Mouse (Mus musculus) limb, embryonic 12.5 days (tissue): ENCODE results near the gene Nedd9. TPM values are rescaled to one million over a fixed set of nuclear protein-coding genes. Genes with fewer than 3 reads are reported as not detected.

Experiments
- ATAC-seq: fragments of 200-750 bp; cut with Nextera tagmentation; 2 replicates; pipeline ENCODE4 v1.8.0; 2017; ENCODE audit warnings: low read depth, moderate TSS enrichment; ENCODE audit not compliant: insufficient number of reproducible peaks, insufficient read depth, low FRiP score, low TSS enrichment
- H3K27ac ChIP-seq: fragments of 300-500 bp; sonication (generic); 2 replicates; pipeline ENCODE4 v1.5.1; 2016; ENCODE audit warnings: mild to moderate bottlenecking, moderate library complexity
- H3K27me3 ChIP-seq: fragments of 300-500 bp; sonication (generic); 2 replicates; pipeline ENCODE4 v1.6.1; 2016; ENCODE audit warnings: mild to moderate bottlenecking, moderate library complexity
- H3K36me3 ChIP-seq: fragments of 300-500 bp; sonication (generic); 2 replicates; pipeline ENCODE4 v1.6.1; 2016; ENCODE audit warnings: mild to moderate bottlenecking, moderate library complexity
- H3K4me1 ChIP-seq: fragments of 300-500 bp; sonication (generic); replicated peaks from 2 replicates; pipeline ENCODE4 v1.6.1; 2016
- H3K4me2 ChIP-seq: fragments of 300-500 bp; sonication (generic); 2 replicates; pipeline ENCODE4 v1.6.1; 2016; ENCODE audit warnings: mild to moderate bottlenecking, moderate library complexity
- H3K4me3 ChIP-seq: fragments of 300-500 bp; sonication (generic); replicated peaks from 2 replicates; pipeline ENCODE4 v1.5.1; 2016; ENCODE audit warnings: mild to moderate bottlenecking
- H3K9ac ChIP-seq: fragments of 300-500 bp; sonication (generic); replicated peaks from 2 replicates; pipeline ENCODE4 v1.6.1; 2016; ENCODE audit warnings: mild to moderate bottlenecking, moderate library complexity
- H3K9me3 ChIP-seq: fragments of 300-500 bp; sonication (generic); 2 replicates; pipeline ENCODE4 v1.6.1; 2016; ENCODE audit warnings: mild to moderate bottlenecking, moderate library complexity
- WGBS: fragments of 180-500 bp; shearing (Covaris S2); methylation state at CpG from one replicate; pipeline ENCODE4 v1.1.7; 2016; 5-methylcytosine and 5-hydroxymethylcytosine counted together
- polyA plus RNA-seq: library from polyadenylated mRNA; unstranded; fragments of >200 nt; fragmentation: Nextera tagmentation; extraction: Ambion mirVana; gene quantifications from 2 replicates; pipeline ENCODE4 v1.2.1, GENCODE M21; 2016

Gene Nedd9
- polyA plus RNA-seq, 1 experiment from 2014 or later = 13.8 TPM

GRCm38 (mm10) chr13:41339653-41340351 lies 147.4 kb downstream of the Nedd9 start:
- 72% methylated on average over 22 of the region's 22 CpGs for WGBS
- H3K4me2 ChIP-seq = no peak overlapping the region

DNA sequence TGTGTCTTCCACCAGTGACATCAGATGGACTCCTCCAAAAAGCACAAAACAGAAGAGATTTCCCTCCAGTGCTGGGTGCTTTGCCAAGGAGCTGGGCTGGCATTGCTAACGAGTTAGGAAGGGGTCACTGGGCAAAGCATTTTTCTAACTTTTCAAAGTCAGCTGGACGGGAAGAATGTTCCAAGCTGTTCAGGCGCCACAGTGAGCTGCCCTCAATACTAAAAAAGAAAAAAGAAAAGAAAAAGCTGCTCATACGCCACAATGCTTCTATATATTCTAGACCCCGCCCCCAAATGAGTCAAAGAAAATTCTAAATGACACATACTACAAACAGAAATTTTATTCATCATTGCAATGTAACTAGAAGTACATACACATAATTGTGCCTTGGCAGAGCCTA lies 148.0 kb downstream of the Nedd9 start:
- peaks cover 9% of the 10 kb centered on the region for H3K4me1 ChIP-seq
- no peak overlapping the region for H3K4me2 ChIP-seq
- 85% methylated on average over 5 of the region's 5 CpGs for WGBS
- no peak overlapping the region for H3K4me3 ChIP-seq
- peaks cover 10% of the 10 kb centered on the region for H3K36me3 ChIP-seq
- ATAC-seq = no peak
- H3K27ac ChIP-seq = no peak overlapping the region
- no peaks in the 10 kb centered on the region for H3K27me3 ChIP-seq
- H3K9ac ChIP-seq = no peak overlapping the region
- no peaks in the 10 kb centered on the region for H3K9me3 ChIP-seq

More at GRCm38 (mm10) chr13:41339653-41340351, 147.4 kb downstream of the Nedd9 start:
- Histone ChIP-seq H3K36me3 (peaks cover 10% of the 10 kb centered on the region), H3K4me1 (peaks cover 9% of the 10 kb centered on the region), H3K9me3 (no peaks in the 10 kb centered on the region), H3K27me3 (no peaks in the 10 kb centered on the region), H3K9ac (no peak overlapping the region), H3K27ac (peak overlapping the region; percentile 41; the same call in 1 of the 2 replicates), H3K4me3 (no peak overlapping the region)
- ATAC-seq = no peak

DNA sequence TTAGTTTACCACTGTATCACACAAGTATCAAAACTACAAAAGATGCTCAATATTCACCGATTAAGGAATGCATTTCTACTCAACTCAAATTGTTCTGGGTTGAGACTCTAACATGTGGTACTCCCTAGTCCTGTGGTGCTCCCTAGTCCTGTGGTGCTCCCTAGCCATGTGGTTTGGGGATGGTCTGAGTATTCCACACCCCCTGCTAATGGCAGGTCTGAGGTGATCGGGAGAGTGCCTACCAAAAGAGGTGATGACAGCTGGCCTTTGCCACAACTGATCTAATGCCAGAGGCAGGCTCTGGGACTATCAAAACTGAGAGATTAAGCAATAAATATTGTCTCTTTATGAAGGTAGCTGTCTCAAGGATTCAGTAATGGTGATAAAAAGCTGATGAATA lies 149.8 kb downstream of the Nedd9 start:
- no peak overlapping the region for H3K9ac ChIP-seq
- no peak overlapping the region for H3K4me2 ChIP-seq
- H3K4me1 ChIP-seq = peaks cover 5% of the 10 kb centered on the region; the same call in 1 of the 2 replicates
- ATAC-seq = no peak
- H3K27ac ChIP-seq = no peak overlapping the region
- 93% methylated on average over 2 of the region's 2 CpGs for WGBS
- no peaks in the 10 kb centered on the region for H3K9me3 ChIP-seq
- no peaks in the 10 kb centered on the region for H3K27me3 ChIP-seq
- H3K4me3 ChIP-seq = no peak overlapping the region
- peaks cover 10% of the 10 kb centered on the region for H3K36me3 ChIP-seq

- Histone ChIP-seq H3K9me3 (no peaks in the 10 kb centered on the region), H3K4me3 (no peak overlapping the region), H3K9ac (no peak overlapping the region), H3K4me2 (no peak overlapping the region), H3K36me3 (peaks cover 10% of the 10 kb centered on the region), H3K27me3 (no peaks in the 10 kb centered on the region), H3K27ac (no peak overlapping the region), H3K4me1 (peaks cover 5% of the 10 kb centered on the region; the same call in 1 of the 2 replicates)
- ATAC-seq = no peak
- 71% methylated on average over 6 of the region's 6 CpGs for WGBS
These were observed 150.9 kb downstream of the Nedd9 start for GRCm38 (mm10) chr13:41336260-41336659.

DNA sequence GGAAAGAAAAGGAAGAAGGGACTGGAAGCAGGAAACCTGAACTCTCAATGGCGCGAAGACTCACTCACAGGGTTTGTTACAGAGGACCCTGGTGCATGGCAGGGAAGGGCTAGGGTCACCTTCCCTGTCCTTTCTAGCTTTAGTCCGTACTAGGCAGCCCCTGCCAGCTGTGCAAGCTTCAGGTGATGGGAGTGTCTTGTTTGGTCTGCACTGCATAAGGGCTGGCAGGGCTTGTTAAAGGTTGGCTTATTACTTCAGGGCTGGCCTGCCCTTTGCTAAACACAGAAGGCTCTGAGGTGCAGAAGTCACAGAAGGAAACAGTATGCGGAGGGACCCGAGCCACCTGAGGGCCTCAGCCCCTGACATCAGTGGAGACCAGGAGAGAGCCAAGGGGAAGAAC lies 151.4 kb downstream of the Nedd9 start:
- Histone ChIP-seq H3K36me3 (peaks cover 10% of the 10 kb centered on the region), H3K9ac (no peak overlapping the region), H3K4me3 (no peak overlapping the region), H3K9me3 (no peaks in the 10 kb centered on the region), H3K4me2 (no peak overlapping the region), H3K4me1 (peaks cover 5% of the 10 kb centered on the region), H3K27me3 (no peaks in the 10 kb centered on the region), H3K27ac (no peak overlapping the region)
- WGBS = 80% methylated on average over 5 of the region's 5 CpGs
- ATAC-seq = no peak

GRCm38 (mm10) chr13:41334641-41335000 lies 152.5 kb downstream of the Nedd9 start:
- Histone ChIP-seq H3K4me3 (no peak overlapping the region), H3K4me1 (no peaks in the 10 kb centered on the region; the same call in 1 of the 2 replicates), H3K9me3 (no peaks in the 10 kb centered on the region), H3K27ac (no peak overlapping the region), H3K36me3 (peaks cover 10% of the 10 kb centered on the region), H3K9ac (no peak overlapping the region), H3K27me3 (no peaks in the 10 kb centered on the region), H3K4me2 (no peak overlapping the region)
- ATAC-seq = no peak
- WGBS = 90% methylated on average over 5 of the region's 5 CpGs

DNA sequence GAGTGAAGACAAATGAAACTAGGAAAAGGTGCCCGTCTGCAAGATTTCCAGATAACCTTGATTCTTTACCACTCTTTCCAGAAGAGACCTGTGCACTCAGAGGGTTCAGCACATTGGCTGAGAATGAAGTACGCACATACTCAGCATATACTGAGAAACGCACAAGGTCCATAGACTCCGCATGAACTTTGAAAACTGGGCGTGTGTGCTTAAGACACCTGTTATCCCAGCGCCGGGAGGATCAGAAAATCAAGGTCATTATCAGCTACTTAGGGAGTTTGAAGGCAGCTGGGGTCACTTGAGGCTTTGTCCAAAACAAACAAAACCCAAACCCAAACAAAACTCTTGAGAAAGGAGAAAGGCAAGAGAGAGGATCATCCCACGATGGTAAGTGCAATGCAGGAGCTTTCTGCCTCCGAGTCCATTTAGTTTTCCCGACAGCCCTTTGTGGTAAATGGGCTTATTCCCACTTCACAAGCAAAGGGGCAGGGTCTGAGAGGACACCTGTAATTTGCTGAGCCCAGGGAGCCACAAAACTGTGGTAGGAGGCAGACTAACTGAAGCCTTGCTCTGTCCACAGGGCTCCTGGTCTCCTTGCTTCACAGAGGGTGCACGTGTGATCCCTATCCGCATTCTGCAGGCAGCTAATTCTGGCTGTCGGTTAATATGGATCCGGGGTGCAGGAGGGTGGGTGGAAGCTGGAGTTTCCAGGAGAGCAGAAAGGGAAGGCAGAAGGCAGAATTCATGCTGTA lies 153.1 kb downstream of the Nedd9 start:
- Histone ChIP-seq H3K9ac (no peak overlapping the region), H3K4me1 (no peaks in the 10 kb centered on the region; the same call in 1 of the 2 replicates), H3K27me3 (no peaks in the 10 kb centered on the region), H3K36me3 (peaks cover 10% of the 10 kb centered on the region), H3K27ac (no peak overlapping the region), H3K4me3 (no peak overlapping the region), H3K9me3 (no peaks in the 10 kb centered on the region), H3K4me2 (no peak overlapping the region)
- 86% methylated on average over 14 of the region's 14 CpGs for WGBS
- ATAC-seq = no peak

- Histone ChIP-seq H3K4me2 (no peak overlapping the region), H3K36me3 (no peaks in the 10 kb centered on the region), H3K27me3 (no peaks in the 10 kb centered on the region), H3K4me1 (peaks cover 14% of the 10 kb centered on the region), H3K9ac (no peak overlapping the region), H3K27ac (no peak overlapping the region), H3K9me3 (no peaks in the 10 kb centered on the region), H3K4me3 (no peak overlapping the region)
- 92% methylated on average over 7 of the region's 7 CpGs for WGBS
- ATAC-seq = no peak
These were observed 155.4 kb downstream of the Nedd9 start for GRCm38 (mm10) chr13:41331671-41332340.

DNA sequence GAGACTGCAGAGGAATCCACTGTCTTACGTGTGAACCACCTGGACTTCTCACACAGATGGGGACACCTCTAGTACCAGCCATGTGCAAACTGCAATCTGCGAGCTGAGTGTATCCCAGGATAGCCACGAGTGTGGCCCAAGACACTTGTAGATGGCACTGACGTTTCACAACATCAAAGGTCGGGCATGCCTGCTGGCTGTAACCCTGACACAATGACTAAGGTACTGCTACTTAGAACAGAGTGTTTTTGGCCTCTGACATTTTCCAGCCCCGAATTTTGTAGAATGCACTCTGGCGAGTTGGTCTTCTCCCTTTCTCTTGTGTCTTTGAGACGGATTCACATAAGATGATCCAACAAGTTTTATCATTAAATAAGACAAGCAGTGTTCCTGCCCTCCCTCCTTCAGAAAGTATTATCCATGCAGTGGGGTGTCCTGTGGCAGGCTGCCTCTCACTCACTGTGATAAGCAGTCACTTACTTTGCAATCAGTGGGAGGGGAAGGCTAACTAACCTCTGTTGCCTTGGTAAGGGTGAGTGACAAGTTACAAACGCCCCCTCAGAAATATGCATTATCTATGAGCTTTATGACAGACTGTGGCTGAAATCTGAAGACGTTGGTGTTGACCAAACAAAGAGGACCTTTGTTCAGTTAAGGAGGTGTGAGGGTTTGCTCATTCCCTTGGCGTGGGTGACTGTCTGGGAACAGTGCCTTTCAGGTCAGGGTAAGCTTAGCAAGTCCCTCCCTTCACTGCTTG lies 156.4 kb downstream of the Nedd9 start:
- Histone ChIP-seq H3K27me3 (no peaks in the 10 kb centered on the region), H3K9ac (no peak overlapping the region), H3K4me3 (no peak overlapping the region), H3K27ac (no peak overlapping the region), H3K4me2 (no peak overlapping the region), H3K36me3 (no peaks in the 10 kb centered on the region), H3K4me1 (peaks cover 14% of the 10 kb centered on the region), H3K9me3 (no peaks in the 10 kb centered on the region)
- WGBS = 73% methylated on average over 11 of the region's 11 CpGs
- no peak for ATAC-seq

DNA sequence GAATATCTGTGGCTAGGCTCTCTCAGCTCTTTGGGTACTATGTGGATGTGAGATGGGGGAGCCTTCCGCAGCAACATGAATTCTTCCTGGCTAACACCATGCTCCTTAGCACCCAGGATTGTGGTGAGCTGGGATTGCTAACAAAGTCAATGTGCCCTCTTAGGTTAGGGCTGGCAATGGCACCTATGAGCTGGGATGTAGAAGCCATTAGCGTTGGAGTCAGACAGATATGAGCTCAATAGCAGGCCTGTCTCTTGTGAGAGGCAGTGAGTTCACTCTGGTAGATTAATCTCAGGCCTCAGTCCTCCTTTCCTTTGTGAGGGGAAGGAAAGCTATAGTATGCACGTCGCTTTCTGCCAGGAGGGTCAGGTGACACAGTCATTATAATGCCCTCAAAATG lies 157.1 kb downstream of the Nedd9 start:
- Histone ChIP-seq H3K9ac (no peak overlapping the region), H3K9me3 (no peaks in the 10 kb centered on the region), H3K4me1 (peaks cover 14% of the 10 kb centered on the region), H3K4me2 (no peak overlapping the region), H3K36me3 (no peaks in the 10 kb centered on the region), H3K4me3 (no peak overlapping the region), H3K27ac (no peak overlapping the region), H3K27me3 (no peaks in the 10 kb centered on the region)
- no peak for ATAC-seq
- 87% methylated on average over 4 of the region's 4 CpGs for WGBS

- Histone ChIP-seq H3K4me3 (no peak overlapping the region), H3K9me3 (no peaks in the 10 kb centered on the region), H3K36me3 (no peaks in the 10 kb centered on the region), H3K9ac (no peak overlapping the region), H3K4me2 (no peak overlapping the region), H3K4me1 (peaks cover 14% of the 10 kb centered on the region), H3K27ac (0 out of 2 replicates have a peak overlapping the region, but pooled peaks have one; percentile 29), H3K27me3 (no peaks in the 10 kb centered on the region)
- 79% methylated on average over 2 of the region's 2 CpGs for WGBS
- ATAC-seq = no peak
These were observed 158.7 kb downstream of the Nedd9 start for GRCm38 (mm10) chr13:41328481-41328880.
